Mouse (Mus musculus): ENCODE results near the gene Larp7. TPM values are rescaled to one million over a fixed set of nuclear protein-coding genes. Genes with fewer than 3 reads are reported as not detected.

Gene Larp7
- polyA plus RNA-seq, 1 experiment, result 2.1 TPM

DNA sequence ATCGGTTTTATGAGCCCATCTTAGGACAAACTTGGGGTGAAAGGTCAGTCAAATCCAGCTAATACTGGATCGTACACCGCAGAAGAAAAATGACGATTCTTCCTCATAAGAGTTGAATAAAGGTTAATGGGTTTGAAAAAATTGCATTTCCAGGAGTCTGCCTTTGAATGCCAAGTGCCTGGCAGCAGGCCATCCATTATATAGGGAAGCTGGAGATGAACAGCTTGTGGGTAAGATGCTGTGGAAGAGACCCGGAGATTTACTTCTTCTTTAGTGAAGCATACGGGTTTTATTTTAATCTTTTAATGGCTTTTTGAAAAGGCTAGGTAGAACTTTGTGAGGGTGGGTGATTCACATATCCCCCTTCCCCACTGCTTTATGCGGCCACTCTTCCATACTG, 65.8 kb downstream of the Larp7 start:
- no peak for TF ChIP-seq POLR2A (IDR thresholded peaks at IDR 0.05; ENCODE audit: borderline replicate concordance, extremely low read depth, low read depth, low read length)
- no peak for TF ChIP-seq CTCF (IDR thresholded peaks at IDR 0.05; ENCODE audit: insufficient read depth, low read length)
- DNase-seq, result no peak
- Histone ChIP-seq H3K4me1 (ENCODE audit: control insufficient read depth, insufficient read depth, low read length) (no peaks in the 10 kb centered on the region), H3K4me3 (replicated peaks; ENCODE audit: extremely low read depth, low read depth, low read length) (no peak overlapping the region)
- 77% methylated on average over 7 of the region's 7 CpGs for WGBS

Other genes starting within 250 kb of the Larp7 start
- 2.5 and 5.8 TPM in 2 replicates for gene Ank2, start 54.0 kb downstream of the Larp7 start, polyA plus RNA-seq (2012; rRNA removed)
- 0.27 and 0.58 TPM in 2 replicates for gene Zgrf1, start 140 bp upstream of the Larp7 start, polyA plus RNA-seq (2012; rRNA removed)
- not detected in 2 replicates for gene Neurog2, start 79.8 kb upstream of the Larp7 start, polyA plus RNA-seq (2012; rRNA removed)
- 2.1 and 3.2 TPM in 2 replicates for gene Alpk1, start 227.2 kb upstream of the Larp7 start, polyA plus RNA-seq (2012; rRNA removed)
- 3.2 and 3.5 TPM in 2 replicates for gene Tifa, start 236.5 kb upstream of the Larp7 start, polyA plus RNA-seq (2012; rRNA removed)